In genomic region chr1:185298496-185298895, GRCm38 (mm10) we compare ENCODE assay signal across 33 mouse cellular contexts. TPM values are rescaled to one million over a fixed set of nuclear protein-coding genes. Genes with fewer than 3 reads are reported as not detected.
A peak's percentile ranks its signal among the peaks of the same experiment; 100 is the strongest.
DNase-seq lines count a peak whose midpoint lies in the region; ATAC-seq lines count a peak whose summit lies in the region.
"Had no signal": no experiment of that assay in that cellular context is flagged by ENCODE, and none has a peak within 500 bp of the region (broad histone marks: within the 10 kb centered on the region; RNA-seq: fewer than 3 reads in every experiment).

No protein-coding gene starts in this region.

- H3K4me1 ChIP-seq in heart, embryonic 12.5 days (replicated peaks): no peaks in the 10 kb centered on the region
- H3K4me1 ChIP-seq: embryonic facial prominence, embryonic 10.5 days; embryonic facial prominence, embryonic 15.5 days; forebrain, embryonic 12.5 days; heart, embryonic 13.5 days; lung, embryonic 15.5 days; midbrain, embryonic 10.5 days; midbrain, embryonic 15.5 days; neural tube, embryonic 15.5 days; stomach, embryonic 15.5 days had no signal

- peak; percentile 27 for DNase-seq in adrenal gland, adult 2 months
- DNase-seq in adrenal gland, adult 18-20 months (ENCODE audit: low spot score in 2 of 2): no peak
- DNase-seq in gastrocnemius, adult 8-10 months (ENCODE audit: low spot score in 2 of 2): peak; percentile 37 to 71
- no peak for DNase-seq in gastrocnemius, postnatal 14 days
- DNase-seq in heart, adult 8-10 months (ENCODE audit: low spot score): peak; percentile 28
- DNase-seq in testis, postnatal 10 days (ENCODE audit: low spot score): peak; percentile 16
- DNase-seq in testis, postnatal 14 days (ENCODE audit: low spot score): no peak
- DNase-seq: cerebellum, adult 2 months; cerebellum, postnatal 14 days; forebrain, postnatal 0 days; heart, postnatal 10 days; kidney, adult 8-10 months; kidney, postnatal 10 days; layer of hippocampus, adult 9-11 months; liver; retina, postnatal 1 day; right cerebral cortex, postnatal 14 days; thymus, adult 18-20 months; thymus, postnatal 25 days had no signal

- no peak overlapping the region for H3K9ac ChIP-seq in heart, embryonic 12.5 days
- H3K9ac ChIP-seq: embryonic facial prominence, embryonic 15.5 days; forebrain, embryonic 12.5 days; forebrain, postnatal 0 days; heart, embryonic 13.5 days; lung, embryonic 15.5 days; midbrain, embryonic 15.5 days; neural tube, embryonic 15.5 days; stomach, embryonic 15.5 days had no signal

- WGBS in heart, embryonic 12.5 days: 93% methylated on average over 8 of the region's 8 CpGs

- H3K9me3 ChIP-seq in heart, embryonic 12.5 days (replicated peaks): no peaks in the 10 kb centered on the region
- H3K9me3 ChIP-seq: embryonic facial prominence, embryonic 10.5 days; embryonic facial prominence, embryonic 15.5 days; forebrain, embryonic 12.5 days; G1E; heart, embryonic 13.5 days; lung, embryonic 15.5 days; midbrain, embryonic 10.5 days; midbrain, embryonic 15.5 days; neural tube, embryonic 15.5 days; stomach, embryonic 15.5 days had no signal

- H3K4me3 ChIP-seq in heart, embryonic 12.5 days: no peak overlapping the region
- H3K4me3 ChIP-seq: embryonic facial prominence, embryonic 10.5 days; embryonic facial prominence, embryonic 15.5 days; forebrain, embryonic 12.5 days; heart, embryonic 13.5 days; lung, embryonic 15.5 days; midbrain, embryonic 10.5 days; midbrain, embryonic 15.5 days; neural tube, embryonic 15.5 days; stomach, embryonic 15.5 days had no signal

- H3K4me2 ChIP-seq in heart, embryonic 12.5 days: no peak overlapping the region
- H3K4me2 ChIP-seq: embryonic facial prominence, embryonic 15.5 days; forebrain, embryonic 12.5 days; heart, embryonic 13.5 days; lung, embryonic 15.5 days; midbrain, embryonic 15.5 days; neural tube, embryonic 15.5 days; stomach, embryonic 15.5 days had no signal

- no peak overlapping the region for H3K27ac ChIP-seq in heart, embryonic 12.5 days (ENCODE audit: poor library complexity, severe bottlenecking)
- H3K27ac ChIP-seq: embryonic facial prominence, embryonic 10.5 days; embryonic facial prominence, embryonic 15.5 days; forebrain, embryonic 12.5 days; heart, embryonic 13.5 days; lung, embryonic 15.5 days; midbrain, embryonic 10.5 days; midbrain, embryonic 15.5 days; neural tube, embryonic 15.5 days; stomach, embryonic 15.5 days had no signal

- no peak for ATAC-seq in heart, embryonic 12.5 days (ENCODE audit: insufficient number of reproducible peaks, low FRiP score)
- ATAC-seq: forebrain, postnatal 0 days; hindbrain, embryonic 16.5 days; midbrain, embryonic 15.5 days; Patski had no signal

- no peaks in the 10 kb centered on the region for H3K27me3 ChIP-seq in heart, embryonic 12.5 days (replicated peaks)
- H3K27me3 ChIP-seq: CH12.LX; embryonic facial prominence, embryonic 15.5 days; forebrain, embryonic 12.5 days; heart, embryonic 13.5 days; lung, embryonic 15.5 days; midbrain, embryonic 15.5 days; neural tube, embryonic 15.5 days; Patski; stomach, embryonic 15.5 days had no signal

- H3K36me3 ChIP-seq in heart, embryonic 12.5 days: peaks cover 83% of the 10 kb centered on the region

- intact Hi-C loops in gastrocnemius, postnatal 14 days (cut with DNase I; ENCODE audit: low total_unique reads): no loop called here

RNA-seq across cellular contexts. Expression of gene Iars2, which starts 30.7 kb away (rescaled TPM):
- total RNA-seq in adrenal gland, adult 2 months (2021): 10 to 100 TPM; 77.9 to 85.0 TPM
- 67.0 and 74.2 TPM in 2 replicates for polyA plus RNA-seq in adrenal gland, adult 2 months (2012; rRNA removed)
- 10 to 100 TPM; 80.4 to 92.5 TPM for total RNA-seq in adrenal gland, adult 18-20 months (2021)
- 10 to 100 TPM; 38.0 to 43.6 (median 41.7) TPM for total RNA-seq in gastrocnemius, adult 8-10 months (2022)
- 10 to 100 TPM; 53.2 to 56.7 TPM for total RNA-seq in gastrocnemius, postnatal 14 days (2021)
- 10 to 100 TPM; 77.9 to 85.2 (median 83.3) TPM for total RNA-seq in heart, adult 8-10 months (2022)
- polyA plus RNA-seq in heart, embryonic 12.5 days (2016; fragmentation: Nextera tagmentation; extraction: Ambion mirVana): 45.3 and 46.9 TPM in 2 replicates

RNA-seq across cellular contexts. Expression of gene Bpnt1, which starts 33.5 kb away (rescaled TPM):
- total RNA-seq in adrenal gland, adult 2 months (2021): 100 to 1,000 TPM; 104 to 128 TPM
- polyA plus RNA-seq in adrenal gland, adult 2 months (2012; rRNA removed): 40.2 and 51.8 TPM in 2 replicates
- 100 to 1,000 TPM; 116 to 119 TPM for total RNA-seq in adrenal gland, adult 18-20 months (2021)
- total RNA-seq in gastrocnemius, adult 8-10 months (2022): 10 to 100 TPM; 14.9 to 28.3 (median 18.1) TPM
- 10 to 100 TPM; 12.1 to 16.8 TPM for total RNA-seq in gastrocnemius, postnatal 14 days (2021)
- 10 to 100 TPM; 21.7 to 37.3 (median 30.3) TPM for total RNA-seq in heart, adult 8-10 months (2022)
- 28.6 and 29.0 TPM in 2 replicates for polyA plus RNA-seq in heart, embryonic 12.5 days (2016; fragmentation: Nextera tagmentation; extraction: Ambion mirVana)

Comparison
In these comparisons a context has a peak if more than half of its experiments do, and no peak if none do; other contexts are left out.
1. DNase-seq: peak in adrenal gland, adult 2 months (single experiment), gastrocnemius, adult 8-10 months (2 of 2), heart, adult 8-10 months (single experiment) and testis, postnatal 10 days (single experiment); none in adrenal gland, adult 18-20 months (0 of 2), gastrocnemius, postnatal 14 days (single experiment) and testis, postnatal 14 days (single experiment).